Mouse (Mus musculus) small intestine, adult 2 months (tissue): Measurements from ENCODE around the gene Ipo13.

Experiments
- CTCF ChIP-seq: fragments of 200-500 bp; IDR thresholded peaks from 2 replicates; pipeline ENCODE4 v1.5.1; 2012; ENCODE audit warnings: low read depth, mild to moderate bottlenecking, control low read depth, inconsistent platforms, low read length, moderate library complexity, mixed read lengths; ENCODE audit not compliant: insufficient replicate concordance, insufficient read length; ENCODE audit errors: extremely low read depth
- POLR2A ChIP-seq: fragments of 200-500 bp; IDR thresholded peaks from 2 replicates; pipeline ENCODE4 v1.6.1; 2012; ENCODE audit warnings: low read depth, mild to moderate bottlenecking, control low read depth, inconsistent platforms, low read length, moderate library complexity

- no peak for TF ChIP-seq CTCF
- no peak for TF ChIP-seq POLR2A
Measured at GRCm38 (mm10) chr4:117855146-117855545, 59.7 kb downstream of the Ipo13 start.
